Mouse (Mus musculus): Measurements from ENCODE around the gene Tdrkh.

Tdrkh gene

GRCm38 (mm10) chr3:94463926-94464578 is 51.0 kb downstream of the Tdrkh start:
- peak; percentile 70 for DNase-seq (ENCODE audit: low spot score)

DNA sequence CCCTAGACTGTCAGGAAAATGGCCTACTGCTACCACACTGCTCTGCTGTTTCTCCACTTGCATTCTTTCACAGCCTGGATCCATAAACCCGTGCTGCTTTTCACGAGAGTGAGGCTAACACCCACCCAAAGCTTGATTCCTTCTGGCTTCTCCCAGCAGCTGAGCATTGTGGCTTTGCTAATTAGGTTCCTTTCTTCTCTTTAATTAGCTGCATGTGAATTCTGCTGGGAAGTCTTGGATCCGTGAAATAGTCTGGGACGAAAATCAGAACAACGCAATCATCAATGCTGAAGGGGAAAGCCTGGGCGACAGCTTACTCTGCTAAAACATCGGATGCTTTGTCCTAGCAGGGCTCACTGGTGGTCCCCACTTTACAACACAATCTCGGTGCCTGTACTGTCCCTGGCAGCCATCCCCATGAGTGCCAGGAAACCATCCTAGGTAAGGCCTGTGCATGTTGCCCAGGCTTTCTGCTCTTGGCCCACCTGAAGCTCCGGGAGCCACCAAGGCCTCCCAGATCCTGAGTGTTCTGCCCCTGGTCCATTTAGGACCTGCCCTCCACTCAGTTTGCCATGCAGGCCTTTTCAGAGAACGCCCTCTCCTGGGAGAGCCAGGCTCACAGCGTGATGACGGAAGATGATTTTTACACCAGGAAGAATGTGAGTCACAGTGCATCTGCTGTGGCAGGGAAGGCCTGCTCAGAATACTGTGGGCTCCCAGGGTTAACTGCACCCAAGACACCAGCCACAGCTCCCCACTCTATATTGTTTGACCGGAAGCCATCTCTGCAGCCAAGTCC is 52.8 kb downstream of the Tdrkh start:
- DNase-seq (ENCODE audit: low spot score), result no peak

GRCm38 (mm10) chr3:94468931-94469330 is 55.9 kb downstream of the Tdrkh start:
- no peak for DNase-seq (ENCODE audit: low spot score)

GRCm38 (mm10) chr3:94472447-94473114 is 59.5 kb downstream of the Tdrkh start:
- DNase-seq (ENCODE audit: low spot score), result peak; percentile 81

DNA sequence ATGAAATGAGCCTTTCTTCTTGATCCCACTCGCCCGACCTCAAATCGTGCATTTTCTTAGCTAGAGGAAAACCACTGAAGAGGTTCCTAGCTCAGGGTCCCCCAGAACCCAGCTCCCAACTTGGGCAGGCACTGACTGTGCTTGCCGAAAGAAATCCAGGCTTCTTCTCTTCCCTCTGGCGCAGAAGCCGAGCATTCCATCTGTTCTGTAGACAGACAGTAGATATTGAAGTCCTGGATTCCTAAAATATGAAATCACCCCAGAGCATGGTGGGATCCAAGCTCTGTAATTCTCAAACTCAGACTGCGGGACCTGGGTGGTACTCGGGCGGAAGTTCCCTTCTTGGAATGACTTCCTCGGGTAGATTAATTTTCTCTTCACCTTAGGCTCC is 60.0 kb downstream of the Tdrkh start:
- DNase-seq (ENCODE audit: low spot score), result no peak

GRCm38 (mm10) chr3:94473567-94474232 is 60.6 kb downstream of the Tdrkh start:
- no peak for DNase-seq (ENCODE audit: low spot score)

GRCm38 (mm10) chr3:94476301-94477035 is 63.4 kb downstream of the Tdrkh start:
- DNase-seq (ENCODE audit: low spot score), result peak; percentile 39

GRCm38 (mm10) chr3:94477444-94477843 is 64.4 kb downstream of the Tdrkh start:
- DNase-seq (ENCODE audit: low spot score), result no peak

GRCm38 (mm10) chr3:94477981-94478422 is 64.9 kb downstream of the Tdrkh start, which contains the start of gene Celf3:
TSS of gene Celf3 (plus strand) at chr3:94478295.
- DNase-seq (ENCODE audit: low spot score), result peak; percentile 49

DNA sequence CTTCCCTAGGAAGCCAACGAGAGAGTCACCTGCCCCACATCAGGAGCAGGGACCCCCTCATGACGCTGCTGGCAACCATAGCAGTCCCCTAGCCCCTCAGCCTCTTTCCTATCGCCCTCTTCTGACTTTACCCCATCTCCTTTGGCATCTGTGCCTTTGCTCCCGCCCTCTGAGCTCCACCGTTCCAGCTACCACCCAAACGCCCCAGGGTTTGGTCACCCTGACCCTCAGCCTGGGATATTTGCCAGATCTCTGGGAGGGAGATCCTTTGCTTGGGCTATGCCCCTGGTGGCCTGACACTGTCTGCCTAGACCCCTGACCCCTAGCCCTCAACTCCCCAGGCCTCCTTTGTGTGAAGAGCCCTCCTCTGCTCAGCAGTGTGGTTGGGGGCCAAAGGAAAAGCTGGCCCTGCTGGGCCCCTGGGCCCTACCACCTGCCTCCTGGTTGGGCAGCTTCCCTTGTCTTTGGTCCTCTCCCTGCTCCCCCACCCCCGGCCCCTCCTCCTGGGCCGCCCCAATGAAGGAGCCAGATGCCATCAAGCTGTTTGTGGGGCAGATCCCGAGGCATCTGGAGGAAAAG is 65.6 kb downstream of the Tdrkh start:
- no peak for DNase-seq (ENCODE audit: low spot score)

- DNase-seq (ENCODE audit: low spot score), result peak; percentile 61
These were observed 66.5 kb downstream of the Tdrkh start for GRCm38 (mm10) chr3:94479564-94479963.

DNA sequence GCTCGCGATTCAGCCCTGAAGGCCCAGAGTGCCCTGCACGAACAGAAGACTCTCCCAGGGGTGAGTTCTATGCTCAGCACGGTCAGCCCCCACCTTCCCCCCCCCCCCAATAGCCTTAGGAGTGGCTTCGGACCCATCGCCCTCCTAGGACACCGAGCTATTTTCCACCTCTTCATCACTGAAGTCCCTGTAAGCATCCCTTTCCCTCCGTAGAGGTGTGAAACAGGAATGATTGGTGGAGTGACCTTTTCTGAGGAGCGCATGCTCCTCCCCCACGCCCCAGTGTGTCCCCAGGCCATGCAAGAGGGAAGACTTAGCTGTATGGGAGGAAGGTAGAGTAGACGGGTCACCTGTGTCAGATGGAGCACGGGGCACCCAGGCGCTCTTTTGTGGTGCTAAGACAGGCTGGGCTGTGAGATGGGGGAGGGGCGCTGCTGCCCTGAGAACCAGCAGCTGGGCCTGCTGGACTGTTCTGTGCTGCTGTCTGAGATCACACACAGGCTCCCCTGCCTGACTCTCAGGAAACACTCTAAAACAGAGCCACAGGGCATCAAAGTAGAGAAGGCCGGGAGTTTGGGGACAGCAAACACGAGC is 67.3 kb downstream of the Tdrkh start, which contains the start of gene Riiad1:
Gene Riiad1 (minus strand): TSS at position 51 of the 594 bp plus-strand sequence.
- DNase-seq (ENCODE audit: low spot score), result peak; percentile 29

- no peak for DNase-seq (ENCODE audit: low spot score)
These were observed 68.4 kb downstream of the Tdrkh start for GRCm38 (mm10) chr3:94481429-94481828.

GRCm38 (mm10) chr3:94482764-94483385 is 69.8 kb downstream of the Tdrkh start:
- DNase-seq (ENCODE audit: low spot score), result no peak

DNA sequence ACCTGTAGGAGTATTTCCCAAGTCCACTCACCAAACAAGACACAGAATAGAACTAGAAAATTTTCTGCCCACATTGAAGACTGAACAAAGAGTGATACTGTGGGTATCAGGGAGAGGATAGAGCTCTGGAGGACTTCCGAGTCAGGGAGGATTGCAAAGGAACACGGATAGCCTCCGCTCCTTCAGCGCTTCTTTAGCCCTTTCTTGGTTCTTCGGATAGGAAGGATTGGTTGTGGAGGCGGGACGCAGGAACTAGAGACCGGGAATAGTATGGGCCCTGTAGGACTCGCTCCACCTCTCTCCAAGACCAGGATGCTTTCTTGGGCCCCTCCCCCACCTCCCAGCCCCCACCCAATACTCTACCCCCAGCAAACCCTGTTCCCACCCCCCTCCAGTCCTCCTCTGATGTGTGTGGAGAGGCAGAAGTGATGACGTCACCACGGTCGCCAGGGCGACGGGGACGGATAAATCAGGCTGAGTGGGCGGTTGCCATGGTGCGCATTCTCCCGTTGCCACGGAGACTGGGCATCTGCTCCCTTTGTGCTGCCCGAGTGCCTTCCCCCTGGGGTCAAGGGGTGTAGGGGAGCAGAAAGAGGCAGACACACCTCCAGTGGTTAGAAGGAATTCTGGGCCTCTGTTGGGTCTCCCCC is 70.8 kb downstream of the Tdrkh start:
- peak; percentile 96 for DNase-seq (ENCODE audit: low spot score)
